Mouse (Mus musculus) mouse trophoblast stem cell (cell line): ENCODE results near the gene Ccdc121.
"Not testable (repeated sequence)": the region's sequence is repeated elsewhere in the genome, so short reads cannot be mapped to it uniquely, and the experiment has no call there.

ENCODE experiments used
- in situ Hi-C, 2 experiments: fragments of 300-500 bp; cut with MseI, MboI; formaldehyde crosslinking; loops; 2 replicates in 1 of 2; 3 replicates in 1 of 2; pipeline ENCODE4 v1.15.1; 2025

The Ccdc121 gene

DNA sequence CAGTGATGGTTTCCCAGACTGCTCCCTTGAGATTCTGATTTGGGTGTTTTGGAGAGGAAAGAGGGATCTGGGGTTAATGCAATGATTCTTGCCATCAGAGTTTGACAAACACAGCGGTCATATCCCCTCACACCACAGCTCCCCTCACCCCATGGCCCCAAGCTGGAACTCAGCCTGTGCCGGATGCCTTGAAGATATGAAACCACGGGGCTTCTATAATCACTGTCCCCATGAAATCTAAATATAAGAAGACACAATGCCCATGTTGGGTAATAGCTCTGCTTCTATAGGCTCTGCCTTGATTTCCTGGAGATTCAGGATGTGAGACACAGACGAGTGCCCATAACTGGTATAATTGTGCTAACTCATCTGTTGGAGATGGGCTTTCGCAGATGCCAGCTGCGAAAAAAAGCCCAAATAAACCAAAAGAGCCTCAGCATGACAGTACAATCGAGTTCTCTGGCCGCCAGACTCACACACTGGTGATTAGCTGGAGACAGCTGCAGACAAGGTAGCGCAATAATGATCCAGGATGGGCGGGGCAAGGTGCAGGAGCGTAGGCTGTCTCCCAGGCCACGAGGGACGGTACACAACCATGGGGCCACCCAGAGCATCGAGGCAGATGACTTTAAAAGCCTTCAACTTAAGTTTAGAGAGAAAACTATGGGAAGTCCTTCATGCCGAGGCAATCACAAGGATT, 1.3 kb upstream of the Ccdc121 start:
- in situ Hi-C loops = no loop called here

DNA sequence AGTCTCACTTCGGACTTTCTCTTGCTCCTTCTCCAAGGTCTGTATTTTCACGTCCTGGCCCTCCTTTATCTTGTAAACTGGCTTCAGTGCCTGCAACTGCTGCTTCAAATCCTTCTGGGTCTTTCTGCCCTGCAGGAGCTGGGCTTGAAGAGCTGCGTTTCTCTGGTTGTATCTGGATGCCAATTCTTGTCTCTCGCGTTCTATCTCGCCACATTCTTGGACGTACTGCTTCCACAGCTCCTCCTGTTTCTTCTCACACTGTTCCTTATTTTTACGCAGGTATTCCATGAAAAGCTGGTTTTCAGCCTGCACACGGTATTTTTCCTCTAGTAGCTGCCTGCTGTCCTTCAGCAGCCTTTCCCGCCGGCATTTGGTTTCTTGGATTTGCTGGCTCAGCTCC, 396 bp downstream of the Ccdc121 start:
- in situ Hi-C loops = not testable (repeated sequence)

DNA sequence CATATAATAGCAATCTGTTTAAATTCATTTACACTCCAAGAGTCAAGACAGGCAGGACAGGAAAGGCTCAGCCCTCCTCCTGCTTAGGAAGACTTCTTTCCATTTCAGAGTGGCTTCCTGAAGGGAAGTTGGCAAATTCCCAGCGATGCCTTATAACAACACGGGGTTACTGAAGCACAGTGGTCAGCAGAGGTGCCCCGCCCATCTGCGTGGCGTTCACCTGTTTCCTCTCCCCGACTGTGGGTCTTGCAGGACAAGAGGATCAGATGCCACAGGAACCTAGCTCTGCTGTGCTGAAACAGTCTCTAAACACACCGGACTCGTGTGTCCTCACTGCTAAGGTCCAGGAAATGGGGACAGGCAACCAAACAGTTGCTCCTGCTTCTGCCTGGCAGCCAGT, 5.9 kb downstream of the Ccdc121 start:
- in situ Hi-C loops = no loop called here

DNA sequence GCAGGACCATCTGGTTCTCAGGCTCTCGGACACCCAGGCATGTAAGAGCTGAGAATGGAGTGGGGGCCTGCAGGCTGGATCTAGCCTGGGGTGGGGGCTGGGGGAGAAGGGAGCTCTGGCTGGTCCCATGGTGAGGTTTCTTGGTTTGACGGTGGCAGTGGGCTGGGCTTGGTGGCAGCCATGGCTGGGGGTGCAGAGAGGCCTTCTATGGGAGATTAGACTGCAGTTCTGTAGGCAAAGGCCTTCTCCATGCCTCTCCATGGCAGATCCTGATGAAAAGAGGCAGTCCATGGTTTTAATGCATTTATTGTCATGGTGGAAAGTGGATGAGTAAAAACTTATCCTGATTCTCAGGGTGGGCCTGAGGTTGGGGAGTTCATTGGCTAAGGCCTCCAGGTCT, 7.8 kb downstream of the Ccdc121 start:
- in situ Hi-C loops = no loop called here

DNA sequence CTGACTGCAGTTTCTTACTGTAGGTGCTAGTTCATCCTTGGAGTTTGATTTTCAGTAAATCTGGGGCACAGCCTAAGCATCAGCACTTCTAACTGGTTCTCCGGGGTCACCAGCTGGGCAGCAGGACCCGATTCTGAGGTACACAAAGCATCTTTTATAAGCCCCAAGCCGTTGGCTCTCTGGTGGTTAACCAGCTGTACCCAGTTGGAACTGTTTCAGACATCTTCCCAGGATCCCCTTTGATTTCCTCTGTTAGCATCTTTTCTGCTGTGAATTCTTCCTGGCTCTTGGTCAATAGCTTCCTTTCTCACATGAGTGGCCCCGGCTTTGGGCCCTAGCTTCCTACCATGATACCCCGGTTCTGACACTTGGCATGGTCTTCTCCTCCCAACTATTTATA, 26.6 kb downstream of the Ccdc121 start:
- in situ Hi-C loops = no loop called here

DNA sequence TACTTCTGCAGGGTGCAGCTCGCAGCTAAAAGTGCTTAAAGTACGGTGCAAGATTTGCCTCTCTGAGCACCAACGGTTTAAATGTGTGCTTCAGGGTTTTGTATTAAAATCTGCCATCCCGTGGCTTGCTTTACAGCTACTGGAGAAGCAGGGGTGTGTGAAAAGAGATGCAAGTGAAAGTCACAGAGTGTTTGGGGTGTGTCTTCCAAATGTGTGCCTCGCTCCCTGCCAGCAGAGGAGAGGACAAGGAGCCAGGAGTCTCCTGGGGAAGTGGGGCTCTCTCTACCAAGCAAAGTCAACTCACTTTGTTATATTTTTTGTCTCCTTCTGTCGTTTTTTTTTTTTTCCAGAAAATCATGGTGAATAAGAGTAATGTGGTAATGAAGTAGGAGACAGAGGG, 34.7 kb downstream of the Ccdc121 start:
- in situ Hi-C loops = no loop called here

DNA sequence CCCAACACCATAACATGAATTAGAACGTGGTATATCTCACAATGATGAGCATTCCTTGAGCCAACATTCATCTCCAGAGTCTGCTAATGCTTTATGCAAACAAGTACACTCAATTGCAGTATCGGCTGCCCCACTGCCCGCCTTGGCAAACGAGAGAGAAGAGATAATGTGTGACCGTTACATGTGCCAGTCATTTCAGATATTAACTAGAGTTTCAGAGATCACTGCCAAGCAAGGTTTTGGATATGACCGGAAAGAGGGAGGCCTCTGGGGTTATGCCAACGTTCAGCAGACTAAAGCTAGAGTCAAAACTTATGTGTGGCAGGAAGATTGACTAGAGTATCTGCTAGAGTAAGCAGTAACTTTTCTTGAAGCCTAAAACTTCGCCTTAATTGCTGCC, 35.1 kb downstream of the Ccdc121 start:
- in situ Hi-C loops = no loop called here

DNA sequence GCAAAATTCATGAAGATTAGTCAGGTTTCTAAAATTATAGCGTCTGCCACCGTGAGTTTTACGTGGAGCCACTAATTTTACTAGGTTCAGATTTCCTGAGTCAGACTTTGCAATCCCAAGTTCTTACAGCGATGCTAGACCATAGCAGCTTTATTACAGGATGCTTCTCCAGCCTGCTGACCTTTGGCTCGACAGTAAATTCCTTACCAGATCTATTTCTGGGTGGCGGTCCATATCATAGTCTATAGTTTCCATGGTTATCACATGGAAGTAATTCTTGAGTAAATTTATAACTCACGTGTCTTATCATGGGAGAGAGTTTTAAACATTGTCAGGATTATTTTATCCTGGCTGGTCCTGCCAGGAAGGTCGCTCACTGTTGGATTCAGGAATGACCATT, 41.8 kb downstream of the Ccdc121 start:
- in situ Hi-C loops = loop anchor here in 1 of 2 experiments (10.0 kb wide), 1 partner anchor 75 kb away; no protein-coding TSS in a partner anchor

DNA sequence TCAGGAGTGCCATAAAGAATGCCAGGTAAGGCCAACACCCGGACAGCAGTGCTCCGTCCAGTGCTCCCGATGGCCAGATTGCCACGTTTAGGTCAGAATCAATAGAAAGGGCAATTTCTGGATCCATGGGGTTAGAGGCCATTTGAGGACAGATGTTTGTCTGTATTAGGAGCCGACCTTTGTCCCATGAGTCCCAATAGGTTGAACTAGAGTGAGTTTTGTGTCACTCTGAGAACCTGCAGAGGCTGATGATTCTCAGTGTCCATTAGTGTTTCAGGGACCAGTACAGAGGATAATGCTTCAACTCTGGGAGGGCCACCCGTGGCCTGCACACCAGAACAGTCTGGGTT, 44.0 kb downstream of the Ccdc121 start:
- in situ Hi-C loops = loop anchor here in 1 of 2 experiments (10.0 kb wide), 1 partner anchor 78 kb away; no protein-coding TSS in a partner anchor

DNA sequence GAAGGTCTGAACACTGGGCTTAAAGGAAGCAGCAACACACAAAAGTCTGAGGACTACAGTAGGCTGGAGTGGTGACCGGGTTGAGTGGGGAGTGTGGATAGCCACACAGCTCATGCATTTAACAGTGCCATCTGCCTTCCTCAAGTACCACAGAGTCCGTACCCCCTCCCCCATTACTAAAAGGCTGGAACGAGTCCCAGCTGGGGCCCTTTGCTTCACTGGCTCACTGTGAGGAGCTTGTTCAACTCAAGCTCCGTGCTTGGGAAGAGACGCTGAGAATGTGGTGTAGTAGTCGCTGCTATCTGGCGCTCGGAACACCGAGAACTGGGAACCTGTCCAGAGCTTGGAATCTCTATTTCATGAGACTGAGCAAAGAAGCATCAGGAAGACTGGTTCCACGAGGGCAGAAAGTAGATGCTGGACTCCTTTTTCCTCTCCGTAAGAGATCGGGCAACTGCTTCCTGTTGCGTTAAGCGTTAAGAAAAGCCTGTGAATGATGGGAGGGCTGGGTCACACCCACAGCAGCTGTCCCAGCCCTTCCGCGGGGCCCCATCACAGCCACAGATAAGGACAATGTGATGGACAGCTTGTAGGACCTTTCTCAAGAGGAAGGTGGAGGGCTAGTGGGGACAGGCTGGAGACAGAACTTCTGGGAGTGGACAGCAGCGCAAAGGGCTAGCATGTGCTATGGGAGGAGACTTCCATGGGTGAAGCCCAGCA, 44.5 kb downstream of the Ccdc121 start:
- in situ Hi-C loops = loop anchor here in 1 of 2 experiments (10.0 kb wide), 1 partner anchor 78 kb away; no protein-coding TSS in a partner anchor

DNA sequence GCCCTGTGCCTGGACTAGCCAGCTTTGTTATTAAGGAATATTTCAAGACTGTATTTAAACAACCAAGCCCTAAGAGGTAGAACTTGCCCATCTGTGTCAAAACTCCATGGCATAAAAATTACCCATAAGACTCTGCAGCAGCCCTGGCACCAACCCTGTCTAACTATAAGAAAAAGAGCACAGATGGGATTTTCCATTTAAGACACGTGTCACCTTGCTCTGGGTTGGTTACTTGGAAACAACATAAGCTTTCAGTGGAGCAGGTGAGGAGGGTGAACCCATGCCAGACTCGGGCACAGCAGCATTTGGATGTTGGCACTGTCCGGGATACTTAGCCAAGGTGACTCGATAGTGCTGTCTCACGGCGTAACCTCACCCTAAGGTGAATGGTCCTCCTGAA, 45.2 kb downstream of the Ccdc121 start:
- in situ Hi-C loops = loop anchor here in 1 of 2 experiments (10.0 kb wide), 1 partner anchor 79 kb away; no protein-coding TSS in a partner anchor

DNA sequence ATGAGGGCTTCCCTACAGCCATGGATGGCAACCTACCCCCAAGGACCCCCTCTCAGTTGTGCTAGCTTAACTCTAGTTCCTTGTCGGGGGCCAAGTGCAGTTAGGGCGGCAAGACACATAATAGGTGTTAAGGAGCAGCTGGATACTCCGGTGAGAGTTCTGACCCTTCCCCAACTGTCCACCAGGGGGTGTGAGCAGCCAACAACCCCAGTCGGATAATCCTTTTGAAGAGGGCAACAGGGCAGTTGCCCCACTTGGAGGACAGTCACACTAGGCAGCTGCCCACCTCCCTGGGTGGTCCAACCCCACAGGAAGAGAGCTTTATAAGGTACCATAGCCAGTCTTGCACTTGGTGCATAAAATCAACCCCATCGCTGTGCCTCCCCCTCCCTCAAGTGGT, 46.2 kb downstream of the Ccdc121 start:
- in situ Hi-C loops = loop anchor here in 1 of 2 experiments (10.0 kb wide), 1 partner anchor 80 kb away; no protein-coding TSS in a partner anchor

DNA sequence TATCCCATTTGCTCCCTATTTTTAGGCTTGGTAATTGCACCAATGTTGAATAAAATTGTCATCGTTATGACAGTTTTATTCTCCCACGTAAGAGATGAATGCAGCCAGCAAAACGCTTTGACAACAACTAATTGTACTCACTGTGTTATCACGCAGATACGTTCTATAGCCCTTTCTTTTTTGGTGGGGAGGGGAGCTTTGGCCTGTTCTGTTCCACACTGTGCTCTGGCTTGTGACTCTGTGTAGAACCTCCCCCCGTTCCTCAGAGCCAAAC, 48.4 kb downstream of the Ccdc121 start:
- in situ Hi-C loops = loop anchor here in 1 of 2 experiments (10.0 kb wide), 1 partner anchor 82 kb away; no protein-coding TSS in a partner anchor

DNA sequence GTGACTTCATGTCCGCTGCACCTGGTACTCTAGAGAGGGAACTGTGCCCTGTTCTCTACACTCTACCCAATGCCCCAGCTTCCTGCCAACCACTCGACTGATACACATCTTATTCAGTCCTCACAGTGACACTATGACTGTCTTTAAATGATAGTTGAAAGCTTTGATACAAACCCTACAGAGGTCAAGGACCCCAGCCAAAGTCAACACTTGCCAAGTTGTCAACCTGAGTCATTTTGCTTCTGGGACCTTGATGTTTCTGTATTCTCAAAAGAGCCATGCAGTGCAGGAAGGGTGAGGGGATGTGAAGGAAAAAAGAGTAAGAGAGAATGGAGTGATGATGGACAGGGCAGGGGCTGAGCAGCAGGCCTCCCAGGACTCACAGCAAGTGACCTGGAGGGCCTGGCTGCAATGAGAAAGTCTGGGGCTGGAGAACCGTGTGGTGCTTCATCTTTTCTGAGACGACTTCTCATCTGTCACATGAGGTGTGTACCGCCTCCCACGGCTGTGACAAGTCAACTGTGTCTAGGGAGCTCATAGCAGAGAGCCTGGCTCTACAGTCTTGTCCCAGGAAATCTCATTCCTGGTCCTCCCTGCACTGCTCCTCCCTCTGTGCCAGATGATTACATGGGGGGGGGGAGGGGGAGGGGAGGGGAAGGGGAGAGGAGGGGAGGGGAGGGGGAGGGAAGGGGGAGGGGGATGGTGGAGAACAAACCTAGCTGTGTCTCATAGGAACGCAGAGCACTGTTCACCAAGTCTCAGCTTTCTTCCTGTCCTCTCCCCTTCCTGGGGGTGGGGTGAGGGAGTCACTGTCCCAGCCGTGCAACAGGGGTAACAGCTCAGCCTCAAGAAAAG, 49.0 kb downstream of the Ccdc121 start:
- in situ Hi-C loops = loop anchor here in 1 of 2 experiments (10.0 kb wide), 1 partner anchor 83 kb away; no protein-coding TSS in a partner anchor

DNA sequence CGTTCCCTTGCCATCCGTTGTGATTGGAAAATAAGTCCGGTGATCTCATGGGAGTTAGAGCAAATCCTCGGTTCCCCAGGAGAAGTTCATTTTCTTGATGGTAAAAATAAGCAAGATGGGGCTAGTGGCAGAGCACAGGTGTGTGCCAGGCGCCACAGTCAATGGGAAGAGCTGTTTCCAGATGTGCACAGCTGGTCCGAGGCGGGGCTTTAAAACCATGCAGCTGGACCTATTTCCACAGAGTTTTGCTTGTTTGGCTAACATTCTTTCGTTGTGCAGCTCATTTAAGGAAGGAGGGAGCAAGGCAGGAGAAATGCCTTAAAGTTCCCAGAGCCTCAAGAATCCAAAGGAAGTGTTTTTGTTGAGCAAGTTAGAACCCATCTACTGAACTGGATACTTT, 49.8 kb downstream of the Ccdc121 start:
- in situ Hi-C loops = loop anchor here in 1 of 2 experiments (10.0 kb wide), 1 partner anchor 83 kb away; no protein-coding TSS in a partner anchor

DNA sequence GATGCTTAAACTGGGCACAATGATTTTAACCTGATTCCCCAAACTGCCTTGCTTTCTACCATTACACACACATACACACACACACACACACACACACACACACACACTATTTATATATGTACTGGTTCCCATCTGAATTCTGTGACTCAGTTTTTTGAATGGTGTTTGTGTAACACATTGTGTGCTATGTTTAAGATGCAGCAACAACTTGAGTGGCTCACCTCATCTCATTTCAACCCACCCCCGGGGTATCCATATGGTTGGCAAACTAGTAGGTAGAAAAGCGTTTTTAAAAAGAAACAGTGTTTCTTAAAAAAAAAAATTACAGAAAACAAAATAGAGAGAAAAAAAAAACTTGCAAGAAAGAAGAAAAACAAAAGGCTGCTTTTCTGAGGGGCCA, 51.0 kb downstream of the Ccdc121 start:
- in situ Hi-C loops = loop anchor here in 1 of 2 experiments (10.0 kb wide), 1 partner anchor 85 kb away; no protein-coding TSS in a partner anchor
